Mouse (Mus musculus) testis, adult 2 months (tissue): ENCODE measurements around the gene L3hypdh.

ENCODE experiments used
- CTCF ChIP-seq: fragments of 200-500 bp; IDR thresholded peaks from 2 replicates; pipeline ENCODE4 v1.5.1; 2012; ENCODE audit warnings: low read depth, mild to moderate bottlenecking, inconsistent platforms, low read length, moderate library complexity; ENCODE audit not compliant: control insufficient read depth, insufficient read depth, insufficient replicate concordance
- POLR2A ChIP-seq: fragments of 200-500 bp; IDR thresholded peaks from 2 replicates; pipeline ENCODE4 v1.6.1; 2012; ENCODE audit warnings: low read depth, mild to moderate bottlenecking, inconsistent platforms, low read length, moderate library complexity; ENCODE audit not compliant: control insufficient read depth

- TF ChIP-seq CTCF = no peak
- no peak for TF ChIP-seq POLR2A
Observed at GRCm38 (mm10) chr12:72041238-72041637, 44.0 kb downstream of the L3hypdh start.
